Mouse (Mus musculus) small intestine, adult 2 months (tissue): ENCODE results near the gene Chil1.

Experiments
- CTCF ChIP-seq: fragments of 200-500 bp; IDR thresholded peaks from 2 replicates; pipeline ENCODE4 v1.5.1; 2012; ENCODE audit warnings: low read depth, mild to moderate bottlenecking, control low read depth, inconsistent platforms, low read length, moderate library complexity, mixed read lengths; ENCODE audit not compliant: insufficient replicate concordance, insufficient read length; ENCODE audit errors: extremely low read depth
- POLR2A ChIP-seq: fragments of 200-500 bp; IDR thresholded peaks from 2 replicates; pipeline ENCODE4 v1.6.1; 2012; ENCODE audit warnings: low read depth, mild to moderate bottlenecking, control low read depth, inconsistent platforms, low read length, moderate library complexity

DNA sequence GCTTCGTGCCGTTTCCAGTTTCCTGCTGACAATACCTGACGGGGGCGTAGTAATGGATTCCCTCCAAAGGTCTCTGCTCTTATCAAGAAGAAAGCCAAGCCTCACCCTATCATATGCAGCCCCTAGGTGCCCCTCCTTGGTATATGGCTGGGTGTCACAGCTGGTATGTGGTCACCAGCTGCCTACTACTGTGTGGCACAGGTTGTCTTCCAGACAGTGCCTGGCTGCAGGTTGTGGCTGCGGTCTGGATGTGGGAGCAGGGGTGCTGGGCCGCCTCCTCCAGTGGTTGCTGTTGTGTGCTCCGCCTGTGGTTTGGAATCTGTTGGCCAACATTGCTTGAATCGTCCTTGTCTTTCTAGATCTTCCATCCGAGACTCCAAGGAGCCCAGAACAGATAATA, 31.2 kb upstream of the Chil1 start:
- TF ChIP-seq CTCF (no peak), POLR2A (no peak)
